Mouse (Mus musculus) frontal cortex, postnatal 10 days (tissue): ENCODE measurements around the gene Gad2.

Source experiments
- DNase-seq, 2 experiments: peaks; one replicate each; pipeline ENCODE4 v3.0.0; 2022; ENCODE audit warnings: low spot score in 2 of 2, mixed read lengths in 1 of 2

The Gad2 gene

GRCm38 (mm10) chr2:22646134-22646533, 24.1 kb downstream of the Gad2 start:
- DNase-seq = no peak

GRCm38 (mm10) chr2:22648394-22648793, 26.4 kb downstream of the Gad2 start:
- no peak for DNase-seq

- DNase-seq = no peak
These were observed 29.8 kb downstream of the Gad2 start for GRCm38 (mm10) chr2:22651826-22652225.

GRCm38 (mm10) chr2:22663731-22664130, 41.7 kb downstream of the Gad2 start:
- DNase-seq = no peak

GRCm38 (mm10) chr2:22670415-22670814, 48.4 kb downstream of the Gad2 start:
- no peak for DNase-seq

- DNase-seq = no peak
These were observed 49.3 kb downstream of the Gad2 start for GRCm38 (mm10) chr2:22671348-22671747.

GRCm38 (mm10) chr2:22677066-22677465, 55.1 kb downstream of the Gad2 start:
- no peak for DNase-seq

GRCm38 (mm10) chr2:22679944-22680343, 57.9 kb downstream of the Gad2 start:
- no peak for DNase-seq

- no peak for DNase-seq
These were observed 68.0 kb downstream of the Gad2 start for GRCm38 (mm10) chr2:22689969-22690368.

GRCm38 (mm10) chr2:22704780-22705727, 83.0 kb downstream of the Gad2 start:
- DNase-seq = no peak

- no peak for DNase-seq
These were observed 84.2 kb downstream of the Gad2 start for GRCm38 (mm10) chr2:22706233-22706632.

- peak; percentile 53 to 60 for DNase-seq
These were observed 99.8 kb downstream of the Gad2 start for GRCm38 (mm10) chr2:22721522-22722470.

- DNase-seq = no peak
These were observed 102.0 kb downstream of the Gad2 start for GRCm38 (mm10) chr2:22723927-22724534.

GRCm38 (mm10) chr2:22727113-22727512, 105.1 kb downstream of the Gad2 start:
- DNase-seq = no peak

GRCm38 (mm10) chr2:22736134-22736533, 114.1 kb downstream of the Gad2 start:
- DNase-seq = no peak

GRCm38 (mm10) chr2:22739369-22739768, 117.4 kb downstream of the Gad2 start:
- DNase-seq = no peak

GRCm38 (mm10) chr2:22740441-22740840, 118.4 kb downstream of the Gad2 start:
- no peak for DNase-seq

GRCm38 (mm10) chr2:22741222-22741621, 119.2 kb downstream of the Gad2 start:
- DNase-seq = no peak
